Mouse (Mus musculus) 416B (cell line): ENCODE data around the gene Xpo6.

ENCODE experiments used
- DNase-seq: peaks from one replicate; pipeline ENCODE4 v3.0.0; 2011; ENCODE audit warnings: low read depth

Gene Xpo6

DNA sequence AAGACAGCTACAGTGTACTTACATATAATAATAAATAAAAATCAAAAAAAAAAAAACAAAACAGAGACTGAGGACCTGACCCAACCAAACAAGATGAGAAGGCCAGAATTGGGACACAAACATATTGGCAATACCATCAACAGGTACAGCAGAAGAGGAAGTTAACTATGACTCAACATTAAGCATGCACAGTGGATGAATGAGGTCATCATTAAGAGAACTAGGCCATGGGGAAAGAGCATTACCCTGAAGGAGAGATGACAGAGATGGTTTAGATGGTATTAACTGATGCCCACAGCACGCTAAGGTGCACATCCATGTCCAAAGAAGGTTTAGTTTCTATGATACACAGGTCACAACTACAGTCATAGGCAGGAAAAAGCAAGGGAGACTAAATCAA is 6.1 kb downstream of the Xpo6 start:
- peak; percentile 73 for DNase-seq

DNA sequence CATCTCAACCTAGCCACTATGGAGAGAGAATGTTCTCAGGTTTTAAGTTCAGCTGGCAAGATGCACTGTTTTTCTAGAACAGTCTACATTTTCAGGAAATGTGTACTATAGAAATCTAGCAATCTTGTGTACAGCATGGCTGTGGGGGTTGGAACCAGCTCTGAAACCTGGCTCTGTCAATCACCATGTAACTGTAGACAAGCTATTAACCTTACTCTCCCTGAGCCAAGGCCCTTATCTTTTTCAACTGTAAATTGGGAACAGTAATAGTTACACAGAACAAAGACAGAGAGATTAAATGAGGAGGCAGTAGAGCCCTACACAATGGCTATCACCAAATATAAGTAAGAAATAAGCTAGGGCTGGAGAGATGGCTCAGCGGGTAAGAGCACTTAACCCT is 8.8 kb downstream of the Xpo6 start:
- DNase-seq: no peak

DNA sequence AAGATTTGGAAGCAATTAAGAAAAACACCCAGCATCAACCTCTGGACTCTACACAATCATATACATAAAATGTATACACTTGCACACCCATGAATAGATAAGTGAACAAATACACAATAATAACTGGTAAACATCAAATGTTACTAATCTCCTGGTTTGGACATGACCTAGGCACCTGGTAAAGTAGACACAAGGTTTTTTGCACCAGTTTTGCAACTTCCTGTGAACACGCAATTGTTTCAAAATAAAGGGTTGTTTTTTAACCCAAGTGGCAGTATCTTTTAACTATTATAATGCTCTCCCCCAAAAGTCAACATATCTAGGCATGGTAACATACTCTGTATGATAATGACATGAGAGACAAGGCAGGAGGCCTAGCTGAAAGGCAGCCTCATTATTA is 10.8 kb downstream of the Xpo6 start:
- no peak for DNase-seq

DNA sequence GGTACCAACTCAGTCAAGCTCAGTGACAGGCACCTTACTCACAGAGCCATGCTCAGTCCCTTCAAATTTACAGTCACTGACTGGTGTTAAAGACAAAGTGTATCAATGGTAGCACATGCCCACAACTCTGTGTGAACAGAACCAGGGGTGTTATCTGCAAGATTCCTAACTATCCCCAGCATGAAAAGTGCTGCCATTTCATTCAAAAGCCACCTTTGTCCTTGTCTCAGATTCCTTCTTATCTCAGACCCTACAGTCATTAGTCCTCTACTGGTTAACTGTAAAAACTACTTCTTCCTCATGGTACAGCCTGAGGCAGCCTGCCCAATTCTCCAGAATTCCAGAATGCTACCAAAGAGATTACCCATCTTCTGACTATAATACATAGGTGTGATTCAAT is 14.3 kb downstream of the Xpo6 start:
- DNase-seq: no peak

DNA sequence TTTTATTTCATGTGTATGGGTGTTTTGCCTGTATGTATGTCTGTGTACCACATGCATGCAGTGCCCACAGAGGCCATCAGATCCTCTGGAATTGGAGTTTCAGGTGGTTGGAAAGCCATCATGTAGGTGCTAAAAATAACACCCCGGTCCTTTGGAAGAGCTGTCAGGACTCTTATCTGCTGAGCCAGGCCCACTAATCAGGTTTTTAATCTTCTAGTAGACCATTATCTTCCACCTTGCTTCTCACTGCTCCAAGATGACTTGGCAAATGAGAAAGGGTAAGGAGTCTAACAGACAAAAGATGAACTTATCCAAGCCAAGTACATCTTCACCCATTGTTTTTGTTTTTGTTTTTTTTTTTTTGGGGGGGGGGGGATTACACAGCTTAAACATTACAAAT is 16.7 kb downstream of the Xpo6 start:
- peak; percentile 61 for DNase-seq

DNA sequence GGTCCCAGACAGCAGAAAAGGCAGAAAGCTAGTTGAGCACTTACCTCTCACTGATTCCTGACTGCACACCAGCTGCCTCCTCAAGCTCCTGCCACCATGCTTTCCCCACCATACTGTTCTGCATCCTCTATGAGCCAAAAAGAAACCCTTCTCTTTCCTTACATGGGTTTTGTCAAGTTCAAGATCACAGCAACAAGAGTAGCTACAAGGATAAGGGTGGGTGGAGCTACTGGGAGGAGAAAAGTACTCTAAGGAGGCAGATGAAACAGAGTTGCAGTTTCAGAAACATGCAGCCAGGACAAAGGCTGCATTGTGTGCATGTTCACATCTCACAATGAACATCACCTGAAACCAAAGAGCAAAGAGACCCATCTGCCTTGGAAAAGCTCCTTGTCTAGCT is 18.8 kb downstream of the Xpo6 start:
- no peak for DNase-seq

DNA sequence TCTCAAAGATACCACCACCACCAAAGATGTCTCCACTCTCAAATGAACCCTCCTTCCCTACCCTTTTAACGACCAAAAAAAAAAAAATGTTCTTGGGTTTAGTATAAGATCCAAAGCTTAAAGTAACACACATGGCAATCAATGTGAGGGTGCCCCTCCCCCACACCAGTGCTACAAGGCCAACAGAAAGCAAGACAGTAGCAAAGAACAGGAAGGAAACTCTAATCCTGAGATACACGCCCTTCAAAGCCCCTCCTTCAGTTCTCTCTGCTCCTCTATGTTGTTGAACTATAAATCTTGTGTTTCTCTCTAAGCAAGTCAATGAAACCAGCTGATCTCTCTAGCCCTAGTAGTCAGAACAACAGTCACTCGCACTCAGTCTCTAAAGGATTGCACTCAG is 19.3 kb downstream of the Xpo6 start:
- peak; percentile 68 for DNase-seq

DNA sequence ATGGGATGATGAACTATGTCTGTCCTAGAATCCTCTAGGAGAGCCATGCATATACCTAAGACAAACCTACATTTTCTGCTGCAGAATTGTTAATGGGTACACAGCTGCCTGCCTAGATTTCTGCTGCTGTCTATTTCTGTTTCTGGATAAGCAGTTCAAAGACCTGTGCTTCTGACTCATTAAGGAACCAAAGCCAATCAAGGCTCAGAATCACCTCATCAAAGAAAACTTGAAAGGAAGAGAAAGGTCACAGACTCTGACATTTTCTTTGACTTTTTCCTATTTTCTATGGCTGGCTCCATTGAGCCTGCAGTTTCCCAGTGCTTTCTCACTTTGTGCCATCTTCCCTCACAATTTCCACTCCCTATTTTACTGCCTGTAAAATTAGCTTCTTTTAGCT is 21.5 kb downstream of the Xpo6 start:
- DNase-seq: no peak

DNA sequence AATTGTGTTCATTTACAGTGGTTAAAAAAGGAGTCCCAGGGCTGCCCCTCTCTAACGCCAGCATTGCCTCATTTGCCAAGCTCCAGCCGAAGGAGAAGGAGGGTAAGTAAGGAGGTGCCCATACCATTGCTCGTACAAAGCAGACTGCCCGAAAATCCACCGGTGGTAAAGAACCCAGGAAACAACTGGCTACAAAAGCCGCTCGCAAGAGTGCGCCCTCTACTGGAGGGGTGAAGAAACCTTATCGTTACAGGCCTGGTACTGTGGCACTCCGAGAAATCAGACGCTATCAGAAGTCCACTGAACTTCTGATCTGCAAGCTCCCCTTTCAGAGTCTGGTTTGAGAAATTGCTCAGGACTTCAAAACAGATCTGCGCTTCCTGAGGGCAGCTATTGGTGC is 24.3 kb downstream of the Xpo6 start:
- DNase-seq: no peak

DNA sequence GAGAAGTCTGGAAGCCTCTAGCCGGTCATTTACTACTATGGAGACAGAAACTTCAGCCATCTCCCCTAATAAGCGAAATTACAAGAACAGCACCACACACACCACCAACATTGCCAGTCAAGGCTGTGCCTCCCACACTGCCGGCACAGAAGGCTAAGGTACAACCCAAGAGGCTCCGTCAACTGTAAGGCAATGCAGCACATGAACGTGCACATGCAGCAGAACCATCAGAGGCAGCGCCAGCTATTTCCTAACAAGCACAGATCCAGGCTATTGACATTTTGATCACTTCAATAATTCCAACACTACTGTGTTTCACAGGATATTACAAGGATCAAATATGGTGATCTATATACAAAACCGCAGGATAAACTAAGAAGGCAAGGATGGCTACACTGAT is 24.8 kb downstream of the Xpo6 start:
- no peak for DNase-seq

DNA sequence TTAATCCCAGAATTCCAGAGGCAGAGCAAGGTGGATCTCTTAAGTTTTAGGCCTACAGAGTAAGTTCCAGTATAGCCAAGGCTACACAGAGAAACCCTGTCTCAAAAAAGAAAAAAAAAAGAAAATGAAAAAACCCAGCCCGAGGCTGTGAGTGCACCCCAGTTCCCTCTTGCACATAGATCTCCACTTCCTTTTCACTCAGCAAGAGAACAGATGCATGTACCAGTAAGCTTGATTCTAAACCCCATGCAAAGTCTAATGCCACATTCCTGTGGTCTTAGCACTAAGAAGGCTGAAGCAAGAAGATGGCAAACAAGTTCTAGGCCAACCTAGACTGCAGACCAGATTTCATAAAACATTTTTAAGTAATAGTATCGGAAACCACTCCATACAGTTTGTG is 25.4 kb downstream of the Xpo6 start:
- peak; percentile 41 for DNase-seq

DNA sequence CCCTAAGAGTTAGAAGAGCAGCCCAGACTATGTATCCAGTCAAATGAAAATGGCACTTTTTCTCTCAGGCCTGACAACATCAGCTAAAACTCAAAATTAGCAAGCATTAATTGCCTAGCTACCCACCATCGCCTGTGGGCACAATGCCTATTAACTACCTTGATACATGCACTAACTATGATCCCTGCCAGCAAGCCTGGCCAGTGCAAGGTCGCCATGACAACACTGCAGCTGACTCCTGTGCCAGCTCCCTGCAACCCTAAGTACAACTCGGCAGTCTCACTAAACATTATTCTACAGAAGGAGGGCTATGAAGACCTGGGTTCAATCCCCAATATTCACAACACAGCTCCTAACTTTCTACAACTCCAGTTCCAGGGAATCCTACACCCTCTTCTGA is 28.3 kb downstream of the Xpo6 start:
- no peak for DNase-seq

DNA sequence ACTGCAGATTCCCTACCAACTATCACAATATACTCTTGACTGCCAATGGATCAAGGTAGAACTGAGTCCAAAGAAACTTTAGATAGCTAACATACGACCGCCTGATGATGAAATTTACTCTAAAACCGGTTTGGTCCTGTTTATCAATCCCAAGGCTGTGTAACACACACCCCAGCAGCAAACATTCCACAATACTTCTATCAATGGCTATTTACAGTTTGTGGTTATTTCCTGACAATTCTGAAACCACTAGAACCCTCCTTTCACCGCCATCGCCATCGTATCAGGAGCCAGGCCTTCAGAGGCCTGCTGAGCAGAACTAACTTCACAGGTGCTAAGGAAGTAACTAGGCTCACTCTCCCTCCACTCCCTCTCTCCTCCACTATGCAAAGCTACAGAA is 31.7 kb downstream of the Xpo6 start:
- peak; percentile 40 for DNase-seq

DNA sequence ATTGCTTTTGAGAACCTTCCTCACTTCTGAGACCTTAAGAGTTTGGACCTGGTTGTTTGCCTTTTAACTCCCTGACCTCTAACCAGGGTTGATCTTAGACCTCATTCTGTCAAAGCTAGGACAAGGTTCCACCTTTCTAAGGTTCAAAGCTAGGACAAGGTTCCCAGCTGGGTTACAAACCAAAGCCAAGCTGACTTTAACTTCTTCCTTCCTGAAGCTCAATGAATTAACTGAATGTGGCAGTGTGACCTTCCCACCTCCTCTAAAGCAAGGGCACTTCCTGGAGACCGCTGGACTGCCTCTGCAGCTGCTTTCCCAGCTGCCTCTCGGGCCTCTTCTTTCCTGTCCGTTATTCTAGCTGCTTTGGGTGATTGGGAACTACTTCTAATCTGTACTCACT is 32.9 kb downstream of the Xpo6 start:
- peak; percentile 76 for DNase-seq

DNA sequence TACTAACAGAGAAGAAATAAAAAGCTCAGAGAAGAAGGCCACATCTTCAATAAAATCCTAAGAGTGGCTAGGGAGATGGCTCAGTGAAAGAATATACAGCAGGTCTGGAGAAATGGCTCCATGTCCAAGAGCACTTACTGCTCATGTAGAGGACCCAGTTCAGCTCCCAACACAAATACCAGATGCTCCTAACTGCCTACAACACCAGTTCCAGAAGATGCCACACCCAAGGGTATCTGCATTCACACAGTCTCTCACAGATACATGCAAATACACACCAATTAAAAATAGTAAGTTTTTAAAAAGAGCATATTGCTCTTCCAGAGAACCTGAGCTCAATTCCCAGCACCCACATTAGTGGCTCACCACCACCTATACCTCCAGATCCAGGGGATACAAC is 33.7 kb downstream of the Xpo6 start:
- no peak for DNase-seq

DNA sequence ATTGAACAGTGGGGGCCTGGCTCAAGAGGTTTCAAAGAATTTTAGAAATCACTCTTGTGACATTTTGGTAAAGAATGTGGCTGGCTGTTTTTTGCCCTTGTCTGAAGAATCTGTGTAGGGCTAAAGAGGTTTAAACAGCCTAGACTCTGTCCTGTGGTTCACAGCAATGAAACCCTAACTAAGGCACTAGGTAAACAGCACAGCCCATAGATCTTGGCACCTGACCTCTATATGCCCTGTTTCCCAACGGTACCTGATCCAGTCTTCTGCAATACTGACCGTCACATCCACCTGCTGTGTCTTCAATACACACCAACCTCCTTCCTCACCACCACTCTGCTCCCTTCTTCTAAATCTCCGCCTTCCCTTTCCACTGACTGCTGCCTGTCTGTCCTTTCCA is 42.1 kb downstream of the Xpo6 start:
- no peak for DNase-seq

DNA sequence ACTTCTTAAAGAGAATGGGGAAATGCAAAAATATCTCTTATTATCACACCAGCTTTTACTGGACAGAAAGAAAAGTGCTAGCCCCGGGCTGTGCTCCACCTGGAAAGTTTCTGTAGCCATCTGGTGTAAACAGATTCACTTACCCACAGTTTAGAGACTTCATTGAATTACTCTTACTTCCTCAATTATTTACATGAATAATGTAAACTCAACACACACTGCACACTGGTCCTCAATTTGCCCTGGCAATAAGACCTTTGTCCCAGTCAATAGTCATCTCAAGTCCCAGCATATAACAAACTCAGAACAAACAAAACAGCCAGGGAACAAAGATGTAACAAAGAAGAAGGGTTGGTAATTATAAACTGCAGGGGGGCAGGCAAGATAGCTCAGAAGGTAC is 44.6 kb downstream of the Xpo6 start:
- DNase-seq: no peak

DNA sequence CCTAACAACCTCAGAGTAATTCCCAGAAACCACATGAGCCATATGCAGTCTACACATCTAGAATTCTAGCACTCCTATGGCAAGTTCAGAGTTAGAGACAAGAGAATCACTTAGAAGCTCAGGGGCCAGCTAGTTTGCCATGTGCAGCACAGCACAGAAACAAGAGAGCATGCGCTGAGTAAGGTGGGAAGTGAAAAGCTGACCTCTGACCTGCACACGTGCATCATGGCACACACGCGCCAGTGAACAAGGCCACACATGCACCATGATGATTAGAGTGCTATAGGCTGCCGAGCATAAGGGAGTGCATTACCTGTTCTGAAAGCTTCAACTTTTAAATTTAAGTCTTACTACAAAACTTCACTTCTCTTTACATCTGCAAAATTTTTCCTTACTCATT is 45.6 kb downstream of the Xpo6 start:
- DNase-seq: no peak

DNA sequence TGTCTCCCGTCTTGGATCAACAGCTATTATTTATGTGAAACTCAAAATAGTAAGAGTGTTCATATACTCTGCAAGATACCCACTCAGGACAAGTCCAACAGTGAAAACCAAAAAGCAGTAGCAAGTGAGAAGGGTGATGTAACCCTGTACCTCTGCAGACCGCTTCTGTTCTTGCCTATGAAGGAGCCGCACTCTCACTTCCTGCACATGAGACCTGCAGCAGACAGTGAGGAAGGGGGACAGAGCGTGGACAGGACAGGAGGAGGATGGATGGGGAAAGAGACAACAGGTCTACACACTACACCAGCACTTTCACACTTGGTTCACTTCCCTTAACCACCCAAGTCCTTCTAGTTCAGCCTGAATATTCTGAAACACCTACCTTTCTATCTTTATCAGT is 48.0 kb downstream of the Xpo6 start:
- no peak for DNase-seq

DNA sequence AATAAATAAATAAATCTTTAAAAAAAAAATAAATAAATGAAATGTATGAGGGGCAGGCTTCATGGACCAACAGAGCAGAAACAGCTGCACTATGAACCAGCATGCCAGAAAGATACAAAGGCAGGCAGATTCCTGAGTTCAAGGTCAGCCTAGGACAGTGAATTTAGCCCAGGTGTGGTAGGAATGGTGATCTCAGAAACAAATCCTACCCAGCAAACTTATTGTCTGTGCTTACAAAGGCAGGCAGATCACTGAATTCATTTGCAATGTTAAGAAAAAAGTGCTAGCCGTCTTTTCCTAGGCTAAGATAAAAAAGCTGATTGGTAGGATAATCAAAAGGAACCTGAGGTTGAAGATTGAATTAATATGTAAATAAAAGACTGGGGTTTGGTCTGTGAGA is 54.1 kb downstream of the Xpo6 start:
- DNase-seq: no peak

DNA sequence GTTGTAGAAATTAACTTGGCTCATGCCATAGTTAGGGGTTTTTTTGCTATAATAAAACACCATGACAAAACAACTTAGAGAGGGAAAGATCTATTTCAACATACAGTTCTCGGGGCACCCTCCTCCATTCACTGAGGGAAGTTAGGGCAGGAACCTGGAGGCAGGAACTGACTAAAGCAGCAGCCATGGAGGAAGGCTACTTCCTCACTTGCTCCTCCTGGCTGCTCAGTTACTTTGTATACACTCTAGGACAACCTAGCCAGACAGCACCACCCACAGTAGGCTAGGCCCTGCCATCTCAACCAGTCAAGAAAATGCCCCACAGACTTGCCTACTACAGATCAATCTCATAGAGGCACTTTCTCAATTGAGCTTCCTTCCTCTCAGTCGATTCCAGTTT is 55.9 kb downstream of the Xpo6 start:
- peak; percentile 52 for DNase-seq

DNA sequence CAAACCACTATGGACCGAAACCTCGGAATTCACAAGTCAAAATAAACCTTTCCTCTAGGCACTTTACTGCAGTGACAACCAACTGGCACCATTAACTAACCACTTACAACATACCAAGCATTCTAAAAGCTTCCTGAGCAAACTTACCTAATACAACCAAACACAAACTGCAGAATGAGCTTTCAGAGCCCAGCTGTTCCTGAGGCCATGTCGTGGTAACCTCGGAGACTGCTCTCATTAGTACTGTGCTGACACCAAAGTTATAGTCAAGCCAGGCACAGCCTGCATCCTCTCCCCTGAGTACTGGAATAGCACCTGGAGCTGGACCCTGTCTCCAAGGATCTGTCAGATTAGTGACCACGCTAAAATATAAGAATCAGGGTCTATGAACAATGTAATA is 62.5 kb downstream of the Xpo6 start:
- DNase-seq: no peak

DNA sequence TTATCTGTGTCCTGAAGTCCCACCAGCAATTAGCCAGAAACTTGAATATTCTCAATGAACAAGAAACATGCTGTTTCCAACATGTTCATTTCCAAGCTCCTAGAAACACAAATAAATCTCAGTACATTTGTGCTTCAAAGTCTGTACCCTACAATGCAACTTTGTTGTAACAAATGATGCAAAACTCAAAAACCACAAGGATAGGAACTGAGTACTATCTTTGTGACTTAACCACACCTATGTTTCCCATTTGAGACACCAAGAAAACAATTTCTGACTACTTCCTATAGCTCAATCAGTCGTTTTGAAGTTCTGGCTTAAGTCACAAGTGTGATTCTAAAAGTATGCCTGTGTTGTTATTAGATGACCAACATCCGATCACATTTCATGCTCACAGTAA is 64.9 kb downstream of the Xpo6 start:
- DNase-seq: peak; percentile 24

DNA sequence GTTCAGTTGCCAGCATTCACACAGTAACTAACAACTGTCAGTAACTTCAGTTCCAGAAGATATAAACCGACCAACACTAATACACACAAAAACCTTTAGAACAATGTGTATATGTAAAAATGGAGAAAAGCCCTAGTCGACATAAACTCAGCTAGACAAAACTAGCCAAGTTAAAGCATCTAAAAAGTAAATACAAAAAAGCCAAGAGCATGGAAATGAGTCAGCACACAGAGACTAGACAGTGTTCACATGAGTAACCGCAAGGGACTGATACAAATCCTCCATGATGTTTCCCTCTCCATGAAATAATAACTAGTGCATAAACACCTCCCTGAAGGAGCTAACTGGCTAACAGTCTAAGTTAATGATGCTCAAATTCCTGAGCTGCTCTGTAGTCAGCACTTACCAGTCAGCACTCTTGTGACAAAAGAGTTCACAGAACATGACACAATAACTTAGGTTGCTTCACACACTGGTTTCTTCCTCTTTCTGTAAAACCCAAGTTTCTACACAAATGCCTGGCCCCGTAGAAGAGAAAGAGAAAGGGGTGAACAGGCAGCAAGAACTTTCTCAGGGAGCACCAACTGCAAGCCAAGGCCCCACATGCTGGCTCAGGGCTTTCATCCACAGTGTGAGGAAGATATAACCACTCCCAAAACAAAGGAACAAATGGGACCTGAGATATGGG is 65.5 kb downstream of the Xpo6 start:
- DNase-seq: peak; percentile 84

DNA sequence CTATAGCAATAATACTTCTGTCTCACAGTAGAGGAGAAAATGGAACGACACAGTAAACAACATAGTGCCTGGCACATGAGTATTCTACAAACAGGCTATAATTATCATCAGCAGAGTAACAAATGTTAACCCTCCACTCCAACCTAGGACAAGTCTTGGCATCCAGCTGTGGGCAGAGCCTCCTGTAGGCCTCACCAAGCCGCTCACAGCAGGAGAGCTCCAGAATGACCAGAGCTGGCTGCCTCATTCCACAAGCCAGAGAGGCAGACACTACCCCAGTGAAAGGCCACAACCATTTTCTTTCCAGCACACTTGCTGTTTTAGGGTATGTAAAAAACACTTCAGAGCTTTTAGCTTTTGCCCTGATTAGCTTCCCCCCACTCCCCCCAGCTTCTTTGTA is 72.6 kb downstream of the Xpo6 start:
- DNase-seq: no peak
